Mouse (Mus musculus): ENCODE results near the gene Ptprd. TPM values are rescaled to one million over a fixed set of nuclear protein-coding genes. Genes with fewer than 3 reads are reported as not detected.

Ptprd gene
- total and polyA plus RNA-seq, 3 experiments: 0.30 to 0.66 TPM; not detected in 1

GRCm38 (mm10) chr4:76812138-76812537 lies 1399.6 kb downstream of the Ptprd start:
- H3K4me1 ChIP-seq (ENCODE audit: insufficient read depth, low read depth, low read length): no peaks in the 10 kb centered on the region
- no peak for ATAC-seq (ENCODE audit: extremely low read depth, insufficient number of reproducible peaks, low FRiP score, poor library complexity, severe bottlenecking)
- no peak for TF ChIP-seq CTCF (IDR thresholded peaks at IDR 0.05; ENCODE audit: low read depth, low read length)
- TF ChIP-seq POLR2AphosphoS5 (IDR thresholded peaks at IDR 0.05; ENCODE audit: insufficient replicate concordance, low read depth, low read length): no peak
- no peak for TF ChIP-seq TAL1 (conservative IDR thresholded peaks at IDR 0.05; ENCODE audit: low read depth, low read length)
- TF ChIP-seq GATA2 (IDR thresholded peaks at IDR 0.05; ENCODE audit: borderline replicate concordance, low read depth, low read length): no peak
- TF ChIP-seq GATA1 (IDR thresholded peaks at IDR 0.05; ENCODE audit: borderline replicate concordance, low read length): no peak
- H3K9me3 ChIP-seq (replicated peaks): no peaks in the 10 kb centered on the region
- no peak overlapping the region for H3K4me3 ChIP-seq (ENCODE audit: low read depth, low read length)
- no peak for DNase-seq (ENCODE audit: low spot score)
- no peaks in the 10 kb centered on the region for H3K36me3 ChIP-seq (replicated peaks)
- H3K27me3 ChIP-seq (ENCODE audit: insufficient read depth, low read length): no peaks in the 10 kb centered on the region

- Histone ChIP-seq H3K4me1 (ENCODE audit: insufficient read depth, low read depth, low read length) (no peaks in the 10 kb centered on the region), H3K4me3 (ENCODE audit: low read depth, low read length) (no peak overlapping the region), H3K36me3 (replicated peaks) (no peaks in the 10 kb centered on the region), H3K9me3 (replicated peaks) (0 out of 2 replicates have a peak, but pooled peaks cover 5% of the 10 kb centered on the region), H3K27me3 (ENCODE audit: insufficient read depth, low read length) (no peaks in the 10 kb centered on the region)
- DNase-seq (ENCODE audit: low spot score) (no peak), ATAC-seq (ENCODE audit: extremely low read depth, insufficient number of reproducible peaks, low FRiP score, poor library complexity, severe bottlenecking) (no peak)
- TF ChIP-seq GATA2 (IDR thresholded peaks at IDR 0.05; ENCODE audit: borderline replicate concordance, low read depth, low read length): no peak
- no peak for TF ChIP-seq POLR2AphosphoS5 (IDR thresholded peaks at IDR 0.05; ENCODE audit: insufficient replicate concordance, low read depth, low read length)
- no peak for TF ChIP-seq GATA1 (IDR thresholded peaks at IDR 0.05; ENCODE audit: borderline replicate concordance, low read length)
- no peak for TF ChIP-seq CTCF (IDR thresholded peaks at IDR 0.05; ENCODE audit: low read depth, low read length)
- TF ChIP-seq TAL1 (conservative IDR thresholded peaks at IDR 0.05; ENCODE audit: low read depth, low read length): no peak
These were observed 1409.1 kb downstream of the Ptprd start for GRCm38 (mm10) chr4:76802708-76803107.

GRCm38 (mm10) chr4:76798010-76799007 lies 1413.5 kb downstream of the Ptprd start:
- H3K4me1 ChIP-seq (ENCODE audit: insufficient read depth, low read depth, low read length): no peaks in the 10 kb centered on the region
- H3K27me3 ChIP-seq (ENCODE audit: insufficient read depth, low read length): no peaks in the 10 kb centered on the region
- H3K4me3 ChIP-seq (ENCODE audit: low read depth, low read length): no peak overlapping the region
- H3K36me3 ChIP-seq (replicated peaks): no peaks in the 10 kb centered on the region
- ATAC-seq (ENCODE audit: extremely low read depth, insufficient number of reproducible peaks, low FRiP score, poor library complexity, severe bottlenecking) (no peak), DNase-seq (ENCODE audit: low spot score) (no peak)
- TF ChIP-seq GATA1 (IDR thresholded peaks at IDR 0.05; ENCODE audit: borderline replicate concordance, low read length) (no peak), GATA2 (IDR thresholded peaks at IDR 0.05; ENCODE audit: borderline replicate concordance, low read depth, low read length) (no peak), CTCF (IDR thresholded peaks at IDR 0.05; ENCODE audit: low read depth, low read length) (no peak), POLR2AphosphoS5 (IDR thresholded peaks at IDR 0.05; ENCODE audit: insufficient replicate concordance, low read depth, low read length) (no peak), TAL1 (conservative IDR thresholded peaks at IDR 0.05; ENCODE audit: low read depth, low read length) (no peak)
- H3K9me3 ChIP-seq (replicated peaks): 0 out of 2 replicates have a peak, but pooled peaks cover 3% of the 10 kb centered on the region

- TF ChIP-seq POLR2AphosphoS5 (IDR thresholded peaks at IDR 0.05; ENCODE audit: insufficient replicate concordance, low read depth, low read length): no peak
- TF ChIP-seq TAL1 (conservative IDR thresholded peaks at IDR 0.05; ENCODE audit: low read depth, low read length): no peak
- no peak for TF ChIP-seq GATA2 (IDR thresholded peaks at IDR 0.05; ENCODE audit: borderline replicate concordance, low read depth, low read length)
- no peak for TF ChIP-seq CTCF (IDR thresholded peaks at IDR 0.05; ENCODE audit: low read depth, low read length)
- no peak for TF ChIP-seq GATA1 (IDR thresholded peaks at IDR 0.05; ENCODE audit: borderline replicate concordance, low read length)
- H3K36me3 ChIP-seq (replicated peaks): no peaks in the 10 kb centered on the region
- no peak overlapping the region for H3K4me3 ChIP-seq (ENCODE audit: low read depth, low read length)
- no peaks in the 10 kb centered on the region for H3K9me3 ChIP-seq (replicated peaks)
- no peaks in the 10 kb centered on the region for H3K27me3 ChIP-seq (ENCODE audit: insufficient read depth, low read length)
- H3K4me1 ChIP-seq (ENCODE audit: insufficient read depth, low read depth, low read length): no peaks in the 10 kb centered on the region
- ATAC-seq (ENCODE audit: extremely low read depth, insufficient number of reproducible peaks, low FRiP score, poor library complexity, severe bottlenecking) (no peak), DNase-seq (ENCODE audit: low spot score) (no peak)
These were observed 1426.4 kb downstream of the Ptprd start for GRCm38 (mm10) chr4:76785389-76785788.

- Histone ChIP-seq H3K9me3 (replicated peaks) (0 out of 2 replicates have a peak, but pooled peaks cover 2% of the 10 kb centered on the region), H3K27me3 (ENCODE audit: insufficient read depth, low read length) (no peaks in the 10 kb centered on the region), H3K36me3 (replicated peaks) (no peaks in the 10 kb centered on the region), H3K4me3 (ENCODE audit: low read depth, low read length) (no peak overlapping the region), H3K4me1 (ENCODE audit: insufficient read depth, low read depth, low read length) (no peaks in the 10 kb centered on the region)
- DNase-seq (ENCODE audit: low spot score) (no peak), ATAC-seq (ENCODE audit: extremely low read depth, insufficient number of reproducible peaks, low FRiP score, poor library complexity, severe bottlenecking) (no peak)
- TF ChIP-seq GATA2 (IDR thresholded peaks at IDR 0.05; ENCODE audit: borderline replicate concordance, low read depth, low read length) (no peak), CTCF (IDR thresholded peaks at IDR 0.05; ENCODE audit: low read depth, low read length) (no peak), GATA1 (IDR thresholded peaks at IDR 0.05; ENCODE audit: borderline replicate concordance, low read length) (no peak), TAL1 (conservative IDR thresholded peaks at IDR 0.05; ENCODE audit: low read depth, low read length) (no peak), POLR2AphosphoS5 (IDR thresholded peaks at IDR 0.05; ENCODE audit: insufficient replicate concordance, low read depth, low read length) (no peak)
These were observed 1432.1 kb downstream of the Ptprd start for GRCm38 (mm10) chr4:76779558-76780124.

- DNase-seq (ENCODE audit: low spot score) (no peak), ATAC-seq (ENCODE audit: extremely low read depth, insufficient number of reproducible peaks, low FRiP score, poor library complexity, severe bottlenecking) (no peak)
- H3K4me1 ChIP-seq (ENCODE audit: insufficient read depth, low read depth, low read length): no peaks in the 10 kb centered on the region
- no peaks in the 10 kb centered on the region for H3K36me3 ChIP-seq (replicated peaks)
- no peaks in the 10 kb centered on the region for H3K27me3 ChIP-seq (ENCODE audit: insufficient read depth, low read length)
- no peaks in the 10 kb centered on the region for H3K9me3 ChIP-seq (replicated peaks)
- no peak for TF ChIP-seq POLR2AphosphoS5 (IDR thresholded peaks at IDR 0.05; ENCODE audit: insufficient replicate concordance, low read depth, low read length)
- TF ChIP-seq GATA1 (IDR thresholded peaks at IDR 0.05; ENCODE audit: borderline replicate concordance, low read length): no peak
- TF ChIP-seq GATA2 (IDR thresholded peaks at IDR 0.05; ENCODE audit: borderline replicate concordance, low read depth, low read length): no peak
- TF ChIP-seq TAL1 (conservative IDR thresholded peaks at IDR 0.05; ENCODE audit: low read depth, low read length): no peak
- TF ChIP-seq CTCF (IDR thresholded peaks at IDR 0.05; ENCODE audit: low read depth, low read length): no peak
- H3K4me3 ChIP-seq (ENCODE audit: low read depth, low read length): no peak overlapping the region
These were observed 1444.8 kb downstream of the Ptprd start for GRCm38 (mm10) chr4:76766918-76767317.

All from G1E (cell line).